Mouse (Mus musculus) neural tube, embryonic 15.5 days (tissue): ENCODE measurements around the gene Cask. TPM values are rescaled to one million over a fixed set of nuclear protein-coding genes. Genes with fewer than 3 reads are reported as not detected.
A peak's percentile ranks its signal among the peaks of the same experiment; 100 is the strongest.

ENCODE experiments used
- ATAC-seq: fragments of 200-750 bp; cut with Nextera tagmentation; 2 replicates; pipeline ENCODE4 v1.8.0; 2017; ENCODE audit warnings: mild to moderate bottlenecking, moderate TSS enrichment, moderate library complexity; ENCODE audit not compliant: low FRiP score
- H3K27ac ChIP-seq: fragments of 300-500 bp; sonication (generic); replicated peaks from 2 replicates; pipeline ENCODE4 v1.5.1; 2015; ENCODE audit warnings: mild to moderate bottlenecking, inconsistent platforms
- H3K27me3 ChIP-seq: fragments of 300-500 bp; sonication (generic); replicated peaks from 2 replicates; pipeline ENCODE4 v1.6.1; 2015; ENCODE audit warnings: inconsistent platforms
- H3K36me3 ChIP-seq: fragments of 300-500 bp; sonication (generic); 2 replicates; pipeline ENCODE4 v1.6.1; 2015; ENCODE audit warnings: inconsistent platforms
- H3K4me1 ChIP-seq: fragments of 300-500 bp; sonication (generic); 2 replicates; pipeline ENCODE4 v1.6.1; 2015; ENCODE audit warnings: inconsistent platforms
- H3K4me2 ChIP-seq: fragments of 300-500 bp; sonication (generic); 2 replicates; pipeline ENCODE4 v1.6.1; 2015; ENCODE audit warnings: inconsistent platforms, mild to moderate bottlenecking, moderate library complexity
- H3K4me3 ChIP-seq: fragments of 300-500 bp; sonication (generic); replicated peaks from 2 replicates; pipeline ENCODE4 v1.5.1; 2015; ENCODE audit warnings: mild to moderate bottlenecking, inconsistent platforms
- H3K9ac ChIP-seq: fragments of 300-500 bp; sonication (generic); replicated peaks from 2 replicates; pipeline ENCODE4 v1.6.1; 2015; ENCODE audit warnings: mild to moderate bottlenecking, inconsistent platforms
- H3K9me3 ChIP-seq: fragments of 300-500 bp; sonication (generic); replicated peaks from 2 replicates; pipeline ENCODE4 v1.6.1; 2016; ENCODE audit warnings: inconsistent platforms
- WGBS: fragments of 180-500 bp; shearing (Covaris S2); methylation state at CpG from one replicate; pipeline ENCODE4 v1.1.7; 2015; ENCODE audit warnings: mixed read lengths; 5-methylcytosine and 5-hydroxymethylcytosine counted together
- polyA plus RNA-seq: library from polyadenylated mRNA; unstranded; fragments of >200 nt; fragmentation: Nextera tagmentation; extraction: Ambion mirVana; gene quantifications from 2 replicates; pipeline ENCODE4 v1.2.1, GENCODE M21; 2015

Cask gene
- 47.5 and 57.1 TPM in 2 replicates for polyA plus RNA-seq

- Histone ChIP-seq H3K9me3 (no peaks in the 10 kb centered on the region), H3K4me1 (no peaks in the 10 kb centered on the region), H3K36me3 (no peaks in the 10 kb centered on the region), H3K4me2 (no peak within 1 kb of the TSS), H3K27me3 (no peaks in the 10 kb centered on the region), H3K27ac (no peak within 1 kb of the TSS), H3K9ac (no peak within 1 kb of the TSS), H3K4me3 (no peak within 1 kb of the TSS)
- WGBS, result 52% methylated on average over 4 of the region's 4 CpGs
- no peak for ATAC-seq
Measured at GRCm38 (mm10) chrX:13851285-13851684, at the start of gene Cask. TSS of gene Cask (minus strand) at chrX:13851367.

- Histone ChIP-seq H3K27me3 (no peaks in the 10 kb centered on the region), H3K4me3 (no peak overlapping the region), H3K27ac (no peak overlapping the region), H3K9ac (no peak overlapping the region), H3K9me3 (no peaks in the 10 kb centered on the region), H3K4me1 (no peaks in the 10 kb centered on the region), H3K4me2 (no peak overlapping the region), H3K36me3 (no peaks in the 10 kb centered on the region)
- no peak for ATAC-seq
- 85% methylated on average over 2 of the region's 2 CpGs for WGBS
Measured at GRCm38 (mm10) chrX:13889976-13890375, 38.8 kb upstream of the Cask start.

GRCm38 (mm10) chrX:13884348-13884747 lies 33.2 kb upstream of the Cask start:
- WGBS, result 75% methylated on average over 1 of the region's 1 CpGs
- H3K27ac ChIP-seq, result no peak overlapping the region
- H3K4me3 ChIP-seq, result no peak overlapping the region
- no peak for ATAC-seq
- no peak overlapping the region for H3K4me2 ChIP-seq
- H3K9me3 ChIP-seq, result no peaks in the 10 kb centered on the region
- no peaks in the 10 kb centered on the region for H3K27me3 ChIP-seq
- H3K36me3 ChIP-seq, result no peaks in the 10 kb centered on the region
- no peak overlapping the region for H3K9ac ChIP-seq
- no peaks in the 10 kb centered on the region for H3K4me1 ChIP-seq

- Histone ChIP-seq H3K27me3 (no peaks in the 10 kb centered on the region), H3K9me3 (no peaks in the 10 kb centered on the region), H3K4me3 (no peak overlapping the region), H3K4me1 (no peaks in the 10 kb centered on the region), H3K36me3 (no peaks in the 10 kb centered on the region), H3K9ac (no peak overlapping the region), H3K27ac (no peak overlapping the region), H3K4me2 (no peak overlapping the region)
- 17% methylated on average over 6 of the region's 6 CpGs for WGBS
- ATAC-seq, result no peak
Measured at GRCm38 (mm10) chrX:13881969-13882368, 30.8 kb upstream of the Cask start.

GRCm38 (mm10) chrX:13860145-13860544 lies 9.0 kb upstream of the Cask start:
- Histone ChIP-seq H3K27ac (no peak overlapping the region), H3K36me3 (no peaks in the 10 kb centered on the region), H3K4me1 (no peaks in the 10 kb centered on the region), H3K9ac (no peak overlapping the region), H3K9me3 (no peaks in the 10 kb centered on the region), H3K4me2 (no peak overlapping the region), H3K4me3 (no peak overlapping the region), H3K27me3 (no peaks in the 10 kb centered on the region)
- 87% methylated on average over 4 of the region's 4 CpGs for WGBS
- ATAC-seq, result no peak

GRCm38 (mm10) chrX:13859051-13859450 lies 7.9 kb upstream of the Cask start:
- no peaks in the 10 kb centered on the region for H3K36me3 ChIP-seq
- no peak overlapping the region for H3K4me3 ChIP-seq
- no peak overlapping the region for H3K27ac ChIP-seq
- no peaks in the 10 kb centered on the region for H3K9me3 ChIP-seq
- H3K27me3 ChIP-seq, result no peaks in the 10 kb centered on the region
- H3K9ac ChIP-seq, result no peak overlapping the region
- 78% methylated on average over 9 of the region's 9 CpGs for WGBS
- ATAC-seq, result no peak
- no peak overlapping the region for H3K4me2 ChIP-seq
- no peaks in the 10 kb centered on the region for H3K4me1 ChIP-seq

- Histone ChIP-seq H3K4me1 (no peaks in the 10 kb centered on the region), H3K27me3 (no peaks in the 10 kb centered on the region), H3K9ac (no peak overlapping the region), H3K27ac (no peak overlapping the region), H3K9me3 (no peaks in the 10 kb centered on the region), H3K36me3 (no peaks in the 10 kb centered on the region), H3K4me3 (no peak overlapping the region), H3K4me2 (no peak overlapping the region)
- WGBS, result 94% methylated on average over 1 of the region's 1 CpGs
- no peak for ATAC-seq
Measured at GRCm38 (mm10) chrX:13848473-13848872, 2.7 kb downstream of the Cask start.

- peak; percentile 56; the same call in 1 of the 2 replicates for ATAC-seq
- Histone ChIP-seq H3K9ac (peak overlapping the region; percentile 51), H3K27ac (peak overlapping the region; percentile 93), H3K27me3 (no peaks in the 10 kb centered on the region), H3K4me2 (peak overlapping the region; percentile 55), H3K4me3 (peak overlapping the region; percentile 56), H3K4me1 (no peaks in the 10 kb centered on the region), H3K9me3 (no peaks in the 10 kb centered on the region), H3K36me3 (no peaks in the 10 kb centered on the region)
- 30% methylated on average over 7 of the region's 7 CpGs for WGBS
Measured at GRCm38 (mm10) chrX:13847502-13847851, 3.7 kb downstream of the Cask start.

GRCm38 (mm10) chrX:13846653-13847501 lies 4.3 kb downstream of the Cask start:
- H3K4me3 ChIP-seq, result peak overlapping the region; percentile 56
- peak; percentile 93 for ATAC-seq
- WGBS, result 22% methylated on average over 44 of the region's 59 CpGs
- H3K4me2 ChIP-seq, result peak overlapping the region; percentile 55
- no peaks in the 10 kb centered on the region for H3K4me1 ChIP-seq
- H3K27ac ChIP-seq, result peak overlapping the region; percentile 93
- no peaks in the 10 kb centered on the region for H3K36me3 ChIP-seq
- peak overlapping the region; percentile 51 for H3K9ac ChIP-seq
- H3K27me3 ChIP-seq, result no peaks in the 10 kb centered on the region
- no peaks in the 10 kb centered on the region for H3K9me3 ChIP-seq

- H3K4me2 ChIP-seq, result peak overlapping the region; percentile 48
- H3K9me3 ChIP-seq, result no peaks in the 10 kb centered on the region
- H3K4me1 ChIP-seq, result no peaks in the 10 kb centered on the region
- peak; percentile 76 for ATAC-seq
- WGBS, result 23% methylated on average over 47 of the region's 100 CpGs
- H3K9ac ChIP-seq, result peak overlapping the region; percentile 72
- peak overlapping the region; percentile 93 for H3K27ac ChIP-seq
- no peaks in the 10 kb centered on the region for H3K36me3 ChIP-seq
- peak overlapping the region; percentile 56 for H3K4me3 ChIP-seq
- H3K27me3 ChIP-seq, result no peaks in the 10 kb centered on the region
Measured at GRCm38 (mm10) chrX:13845858-13846652, 5.1 kb downstream of the Cask start.

- peak; percentile 0; the same call in 1 of the 2 replicates for ATAC-seq
- H3K27ac ChIP-seq, result peak overlapping the region; percentile 93
- no peaks in the 10 kb centered on the region for H3K36me3 ChIP-seq
- peak overlapping the region; percentile 56 for H3K4me3 ChIP-seq
- peak overlapping the region; percentile 72 for H3K9ac ChIP-seq
- 26% methylated on average over 22 of the region's 22 CpGs for WGBS
- no peaks in the 10 kb centered on the region for H3K27me3 ChIP-seq
- no peaks in the 10 kb centered on the region for H3K9me3 ChIP-seq
- peak overlapping the region; percentile 48 for H3K4me2 ChIP-seq
- H3K4me1 ChIP-seq, result no peaks in the 10 kb centered on the region
Measured at GRCm38 (mm10) chrX:13845141-13845857, 5.9 kb downstream of the Cask start.
